Mouse (Mus musculus) embryonic facial prominence, embryonic 10.5 days (tissue): ENCODE data around the gene Rbms2. TPM values are rescaled to one million over a fixed set of nuclear protein-coding genes. Genes with fewer than 3 reads are reported as not detected.

ENCODE experiments used
- DNase-seq: peaks from one replicate; pipeline ENCODE4 v3.0.0-alpha.2; 2017; ENCODE audit warnings: low spot score
- H3K27ac ChIP-seq: fragments of 300-500 bp; sonication (generic); replicated peaks from 2 replicates; pipeline ENCODE4 v1.5.1; 2016; ENCODE audit warnings: mild to moderate bottlenecking
- H3K27me3 ChIP-seq: fragments of 300-500 bp; sonication (generic); replicated peaks from 2 replicates; pipeline ENCODE4 v1.6.1; 2016; ENCODE audit warnings: low read depth, mild to moderate bottlenecking; ENCODE audit not compliant: poor library complexity, severe bottlenecking
- H3K36me3 ChIP-seq: fragments of 300-500 bp; sonication (generic); replicated peaks from 2 replicates; pipeline ENCODE4 v1.6.1; 2016; ENCODE audit warnings: mild to moderate bottlenecking, moderate library complexity
- H3K4me1 ChIP-seq: fragments of 300-500 bp; sonication (generic); 2 replicates; pipeline ENCODE4 v1.6.1; 2016
- H3K4me3 ChIP-seq: fragments of 300-500 bp; sonication (generic); 2 replicates; pipeline ENCODE4 v1.5.1; 2016; ENCODE audit warnings: mild to moderate bottlenecking, moderate library complexity
- H3K9me3 ChIP-seq: fragments of 300-500 bp; sonication (generic); 2 replicates; pipeline ENCODE4 v1.6.1; 2016; ENCODE audit warnings: mild to moderate bottlenecking
- WGBS: fragments of 180-500 bp; shearing (Covaris S2); methylation state at CpG from one replicate; pipeline ENCODE4 v1.1.7; 2016; 5-methylcytosine and 5-hydroxymethylcytosine counted together
- polyA plus RNA-seq: library from polyadenylated mRNA; unstranded; fragments of >200 nt; fragmentation: Nextera tagmentation; extraction: Ambion mirVana; gene quantifications from 2 replicates; pipeline ENCODE4 v1.2.1, GENCODE M21; 2016

Gene Rbms2
- polyA plus RNA-seq, 1 experiment from 2014 or later, result 27.9 TPM

DNA sequence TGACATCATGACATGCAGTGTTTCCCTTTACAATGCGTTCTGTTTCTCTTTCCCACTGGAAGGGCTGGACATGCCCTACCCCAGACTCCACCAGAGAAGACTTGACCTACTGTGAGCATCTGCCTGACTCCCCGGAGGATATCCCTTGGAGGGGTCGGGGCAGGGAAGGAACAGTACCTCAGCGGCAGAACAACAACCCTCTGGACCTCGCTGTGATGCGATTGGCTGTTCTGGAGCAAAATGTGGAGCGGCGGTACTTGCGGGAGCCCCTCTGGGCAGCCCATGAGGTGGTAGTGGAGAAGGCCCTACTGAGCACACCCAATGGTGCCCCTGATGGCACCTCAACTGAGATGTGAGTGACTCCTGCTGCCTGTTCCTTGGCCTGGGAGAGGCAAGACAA, 55.3 kb downstream of the Rbms2 start:
- Histone ChIP-seq H3K36me3 (peaks cover 95% of the 10 kb centered on the region), H3K27ac (no peak overlapping the region), H3K9me3 (no peaks in the 10 kb centered on the region), H3K4me1 (no peaks in the 10 kb centered on the region), H3K4me3 (no peak overlapping the region), H3K27me3 (no peaks in the 10 kb centered on the region)
- no peak for DNase-seq
- 95% methylated on average over 9 of the region's 9 CpGs for WGBS

GRCm38 (mm10) chr10:128123833-128124232, 56.3 kb downstream of the Rbms2 start:
- peaks cover 98% of the 10 kb centered on the region for H3K36me3 ChIP-seq
- no peaks in the 10 kb centered on the region for H3K9me3 ChIP-seq
- H3K4me3 ChIP-seq, result no peak overlapping the region
- 92% methylated on average over 7 of the region's 7 CpGs for WGBS
- DNase-seq, result no peak
- H3K27me3 ChIP-seq, result no peaks in the 10 kb centered on the region
- H3K4me1 ChIP-seq, result no peaks in the 10 kb centered on the region
- no peak overlapping the region for H3K27ac ChIP-seq

GRCm38 (mm10) chr10:128111227-128111626, 68.9 kb downstream of the Rbms2 start:
- Histone ChIP-seq H3K4me1 (no peaks in the 10 kb centered on the region), H3K27me3 (no peaks in the 10 kb centered on the region), H3K27ac (no peak overlapping the region), H3K9me3 (no peaks in the 10 kb centered on the region), H3K4me3 (no peak overlapping the region), H3K36me3 (peaks cover 76% of the 10 kb centered on the region)
- DNase-seq, result no peak

GRCm38 (mm10) chr10:128110103-128110761, 69.9 kb downstream of the Rbms2 start:
- Histone ChIP-seq H3K4me1 (no peaks in the 10 kb centered on the region), H3K9me3 (no peaks in the 10 kb centered on the region), H3K36me3 (peaks cover 67% of the 10 kb centered on the region), H3K4me3 (no peak overlapping the region), H3K27ac (no peak overlapping the region), H3K27me3 (no peaks in the 10 kb centered on the region)
- no peak for DNase-seq
- 92% methylated on average over 4 of the region's 4 CpGs for WGBS

DNA sequence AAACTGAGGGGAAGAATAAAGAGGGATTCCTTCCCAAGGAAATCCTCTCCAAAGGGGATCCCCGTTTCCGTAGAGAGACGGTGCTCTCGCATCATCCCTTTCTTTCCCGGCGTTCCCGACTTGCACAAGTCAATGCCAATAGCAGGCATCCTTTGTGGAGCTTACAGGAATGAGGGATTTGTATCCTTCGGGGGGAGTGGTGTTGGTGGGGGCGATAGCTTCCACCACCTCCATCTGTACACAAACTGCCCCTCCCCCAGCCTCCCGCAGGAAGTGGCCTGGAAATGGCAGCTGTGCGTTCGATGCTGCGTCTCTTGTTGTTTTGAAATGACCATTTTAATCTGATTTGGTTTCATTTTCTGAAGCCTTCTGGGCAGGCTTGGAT, 82.5 kb downstream of the Rbms2 start:
- Histone ChIP-seq H3K27ac (peak overlapping the region; percentile 94), H3K27me3 (no peaks in the 10 kb centered on the region), H3K4me3 (peak overlapping the region; percentile 98), H3K9me3 (no peaks in the 10 kb centered on the region), H3K36me3 (peaks cover 13% of the 10 kb centered on the region; the same call in 1 of the 2 replicates), H3K4me1 (peaks cover 51% of the 10 kb centered on the region)
- WGBS, result 0% methylated on average over 13 of the region's 13 CpGs
- peak; percentile 64 for DNase-seq

DNA sequence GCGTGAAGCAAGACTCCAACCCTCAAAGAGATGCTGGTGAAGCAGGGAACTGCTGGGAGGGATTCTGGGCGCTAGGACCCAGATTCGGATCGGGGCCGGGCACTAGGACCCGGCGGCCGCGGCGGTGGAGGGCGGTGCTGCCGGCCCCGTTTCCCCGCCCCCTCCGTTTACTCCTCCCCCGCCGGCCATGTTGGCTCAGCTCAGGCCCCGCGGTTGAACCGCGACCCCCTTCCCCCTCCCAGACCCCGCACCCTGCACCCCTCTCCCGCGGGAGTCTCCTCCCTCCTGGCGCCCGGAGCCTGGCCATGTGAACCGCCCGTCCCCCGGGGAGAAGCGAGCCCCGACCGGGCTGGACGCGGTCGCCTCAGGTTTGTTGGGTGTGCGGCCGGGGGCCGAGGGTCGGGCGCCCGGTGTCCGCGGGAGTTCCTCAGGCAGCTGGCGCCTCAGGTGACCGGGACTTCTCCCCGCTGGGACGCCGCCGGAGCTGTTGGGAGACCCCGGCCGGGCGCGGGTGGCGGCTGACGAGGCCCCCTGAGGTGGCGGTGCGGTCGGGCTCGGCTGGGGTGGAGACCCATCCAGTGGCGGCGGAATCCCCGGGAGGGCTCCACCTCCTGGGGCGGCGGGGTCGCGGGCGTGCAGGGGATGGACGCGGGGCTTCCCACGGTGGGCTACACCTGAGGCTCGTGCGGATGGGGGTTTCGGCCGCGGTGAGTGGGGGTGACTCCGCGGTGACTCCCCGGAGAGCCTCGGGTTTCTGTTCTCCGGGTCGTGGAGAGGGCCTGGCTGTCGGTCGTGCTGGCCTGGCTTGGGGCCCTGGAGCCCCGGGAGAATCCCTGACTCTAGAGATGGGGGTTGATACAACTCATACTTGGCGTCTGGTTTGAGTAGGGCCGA, 83.2 kb downstream of the Rbms2 start:
- under 1% methylated on average over 86 of the region's 86 CpGs for WGBS
- Histone ChIP-seq H3K36me3 (peaks cover 12% of the 10 kb centered on the region; the same call in 1 of the 2 replicates), H3K4me1 (peaks cover 58% of the 10 kb centered on the region), H3K9me3 (no peaks in the 10 kb centered on the region), H3K27me3 (no peaks in the 10 kb centered on the region), H3K27ac (peak overlapping the region; percentile 94), H3K4me3 (peak overlapping the region; percentile 98)
- DNase-seq, result peak; percentile 96

DNA sequence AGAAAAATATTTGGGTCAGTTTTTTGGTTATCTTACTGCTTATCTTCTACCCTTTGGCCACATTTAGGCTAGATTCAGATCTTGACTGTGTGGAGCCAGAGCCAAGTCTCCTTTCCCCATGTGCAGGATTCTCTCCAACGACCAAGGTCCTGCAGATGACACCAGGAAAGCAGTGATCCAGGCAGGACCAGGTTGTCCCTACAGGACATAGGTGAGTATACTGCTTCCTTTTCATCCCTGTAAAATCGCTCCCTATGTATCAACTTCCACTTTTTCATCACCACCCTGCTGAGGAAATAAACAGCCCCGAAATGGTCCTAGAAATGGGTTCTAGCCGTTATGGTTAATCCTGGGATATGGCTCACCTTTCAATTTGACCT, 83.8 kb downstream of the Rbms2 start:
- Histone ChIP-seq H3K9me3 (no peaks in the 10 kb centered on the region), H3K4me3 (peak overlapping the region; percentile 98), H3K27ac (peak overlapping the region; percentile 94; the same call in 1 of the 2 replicates), H3K4me1 (peaks cover 64% of the 10 kb centered on the region), H3K27me3 (no peaks in the 10 kb centered on the region), H3K36me3 (peaks cover 7% of the 10 kb centered on the region; the same call in 1 of the 2 replicates)
- whole genome bisulfite sequencing, result 21% methylated on average over 4 of the region's 4 CpGs
- no peak for DNase-seq

DNA sequence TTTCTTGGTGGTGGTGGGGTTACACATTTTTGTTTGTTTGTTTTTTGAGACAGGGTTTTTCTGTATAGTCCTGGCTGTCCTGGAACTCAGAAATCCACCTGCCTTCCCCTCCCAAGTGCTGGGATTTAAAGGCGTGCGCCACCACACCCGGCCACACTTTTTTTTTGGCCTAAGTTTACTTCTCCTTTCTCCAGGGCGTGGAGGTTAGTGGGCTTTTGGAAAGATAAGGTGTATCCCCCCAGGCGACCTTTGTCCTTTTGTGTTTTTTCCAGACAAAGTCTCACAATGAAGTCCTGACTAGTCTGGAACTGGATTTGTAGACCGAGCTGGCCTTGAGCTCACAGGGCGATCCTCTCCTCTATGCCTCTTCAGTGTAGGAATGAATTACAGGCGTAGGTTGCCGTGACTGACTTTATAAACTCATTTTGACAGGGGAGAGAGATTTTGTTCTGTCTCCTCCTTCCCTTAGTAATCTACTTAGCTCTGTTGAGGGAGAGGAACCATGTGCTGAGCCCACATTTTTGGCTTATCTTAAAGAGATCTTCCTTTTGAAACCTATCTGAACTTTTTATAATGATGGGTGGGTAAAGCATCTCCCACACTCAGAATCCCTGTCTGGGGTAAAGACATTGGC, 85.0 kb downstream of the Rbms2 start:
- H3K4me3 ChIP-seq, result peak overlapping the region; percentile 90
- peak overlapping the region; percentile 51; the same call in 1 of the 2 replicates for H3K27ac ChIP-seq
- H3K36me3 ChIP-seq, result peaks cover 13% of the 10 kb centered on the region
- H3K9me3 ChIP-seq, result no peaks in the 10 kb centered on the region
- WGBS, result 27% methylated on average over 9 of the region's 9 CpGs
- no peak for DNase-seq
- peaks cover 72% of the 10 kb centered on the region for H3K4me1 ChIP-seq
- no peaks in the 10 kb centered on the region for H3K27me3 ChIP-seq

DNA sequence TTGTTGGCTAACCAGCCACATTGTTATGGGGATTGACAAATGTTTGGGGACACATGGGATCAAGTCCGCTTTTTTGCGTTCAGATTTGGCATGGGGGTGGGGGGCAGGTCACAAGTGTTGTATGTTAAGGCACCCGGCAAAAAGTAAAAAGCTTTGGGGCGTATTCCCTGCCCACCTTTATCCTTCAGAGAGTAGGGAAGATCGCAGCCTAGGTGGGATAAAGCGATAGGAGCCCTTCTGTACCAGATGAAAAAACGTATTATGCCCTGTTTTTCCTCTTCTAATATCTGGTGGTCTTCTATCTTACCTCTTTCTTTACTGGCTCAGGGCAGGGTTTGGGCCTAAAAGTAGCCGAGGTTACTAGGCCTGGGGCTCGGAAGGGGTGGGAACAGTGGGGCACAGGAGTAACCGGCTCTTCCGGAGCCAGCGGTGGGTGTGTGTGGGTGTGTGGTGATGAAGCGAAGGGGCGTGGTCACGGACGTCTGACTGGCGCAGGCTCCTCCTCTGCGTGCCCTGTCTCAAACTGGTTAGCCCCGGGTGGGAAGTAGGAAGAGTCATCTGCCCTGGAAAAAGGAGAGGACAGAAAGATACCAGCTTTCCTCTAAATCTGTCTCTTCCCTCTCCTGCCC, 85.6 kb downstream of the Rbms2 start:
- Histone ChIP-seq H3K9me3 (no peaks in the 10 kb centered on the region), H3K27me3 (no peaks in the 10 kb centered on the region), H3K36me3 (peaks cover 15% of the 10 kb centered on the region), H3K4me3 (peak overlapping the region; percentile 90), H3K4me1 (peaks cover 72% of the 10 kb centered on the region), H3K27ac (peak overlapping the region; percentile 51; the same call in 1 of the 2 replicates)
- WGBS, result 11% methylated on average over 19 of the region's 19 CpGs
- DNase-seq, result peak; percentile 89

DNA sequence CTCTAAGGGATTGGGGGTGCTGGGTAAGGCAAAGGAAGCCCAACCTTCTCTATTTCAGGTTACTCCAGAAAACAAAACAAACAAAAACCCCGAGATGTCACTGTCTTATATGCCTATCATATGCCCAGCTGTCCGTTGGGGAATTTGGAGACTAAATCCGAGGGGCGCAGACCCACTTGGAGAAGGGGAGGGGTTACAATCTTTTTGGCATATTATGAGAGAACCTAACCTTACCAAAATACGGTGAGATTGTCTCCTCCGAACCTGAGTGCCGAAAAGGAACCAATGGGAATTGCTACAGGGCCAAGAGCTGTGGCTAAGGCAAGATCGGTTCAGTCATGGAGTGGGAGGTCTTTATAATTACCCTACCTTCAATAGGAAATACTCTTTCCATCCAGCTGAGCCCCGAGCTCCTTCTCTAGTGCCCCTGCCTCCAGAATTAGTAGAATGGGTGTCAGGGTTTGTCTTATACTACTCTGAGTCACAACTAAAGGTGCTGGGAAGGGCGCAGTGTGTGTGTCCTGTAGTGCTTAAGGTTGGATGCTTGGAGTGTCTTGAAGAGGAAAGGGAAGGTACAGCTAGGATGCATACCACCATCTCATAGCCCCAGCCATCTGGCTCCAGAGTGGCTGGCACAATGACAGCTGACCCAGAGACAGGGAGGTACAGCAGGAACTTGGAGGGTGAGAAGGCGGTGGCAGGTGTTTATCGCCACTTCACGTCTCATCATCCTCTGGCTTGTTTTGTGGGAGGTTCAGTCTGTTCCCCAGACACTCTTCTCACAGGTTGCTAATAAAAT, 86.4 kb downstream of the Rbms2 start:
- H3K27ac ChIP-seq, result peak overlapping the region; percentile 92
- H3K27me3 ChIP-seq, result no peaks in the 10 kb centered on the region
- WGBS, result 29% methylated on average over 13 of the region's 13 CpGs
- no peaks in the 10 kb centered on the region for H3K9me3 ChIP-seq
- peak overlapping the region; percentile 90 for H3K4me3 ChIP-seq
- peaks cover 69% of the 10 kb centered on the region for H3K4me1 ChIP-seq
- peaks cover 22% of the 10 kb centered on the region for H3K36me3 ChIP-seq
- peak; percentile 11 for DNase-seq

GRCm38 (mm10) chr10:128092506-128093495, 87.3 kb downstream of the Rbms2 start:
- Histone ChIP-seq H3K36me3 (peaks cover 31% of the 10 kb centered on the region), H3K4me1 (peaks cover 62% of the 10 kb centered on the region), H3K27me3 (no peaks in the 10 kb centered on the region), H3K27ac (peak overlapping the region; percentile 92), H3K9me3 (no peaks in the 10 kb centered on the region), H3K4me3 (peak overlapping the region; percentile 90)
- WGBS, result under 1% methylated on average over 86 of the region's 88 CpGs
- DNase-seq, result peak; percentile 86
